ENCODE assay signal across 15 mouse cellular contexts in the genomic region with DNA sequence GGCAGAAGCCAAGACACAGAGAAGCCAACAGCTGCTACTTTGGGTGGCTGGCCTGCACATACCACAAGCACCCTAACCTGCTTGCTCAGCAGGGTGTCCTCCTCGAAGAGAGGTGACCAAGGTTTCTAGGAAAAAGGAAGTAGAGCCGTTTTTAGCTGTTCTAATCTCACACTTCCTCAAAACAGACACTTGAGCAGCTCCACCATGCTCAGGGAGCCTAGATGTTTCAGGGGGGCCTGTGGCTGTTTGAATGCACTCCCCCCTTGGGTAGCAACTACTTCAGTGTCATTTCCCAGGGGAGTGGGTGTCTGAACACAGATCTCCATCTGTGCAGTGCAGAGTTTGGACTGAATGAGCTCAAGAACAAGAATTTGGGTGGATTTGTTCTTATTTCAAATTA.
DNase-seq lines count a peak whose midpoint lies in the region; ATAC-seq lines count a peak whose summit lies in the region.
"Had no signal": no experiment of that assay in that cellular context is flagged by ENCODE, and none has a peak within 500 bp of the region (broad histone marks: within the 10 kb centered on the region; RNA-seq: fewer than 3 reads in every experiment).

No protein-coding gene starts in this region.

- no peak overlapping the region for H3K4me3 ChIP-seq in hindbrain, embryonic 10.5 days
- H3K4me3 ChIP-seq: embryonic facial prominence, embryonic 12.5 days; hindbrain, embryonic 15.5 days; limb, embryonic 15.5 days had no signal

- H3K27ac ChIP-seq in hindbrain, embryonic 10.5 days = no peak overlapping the region
- H3K27ac ChIP-seq: embryonic facial prominence, embryonic 12.5 days; hindbrain, embryonic 15.5 days; limb, embryonic 15.5 days had no signal

- peaks cover 35% of the 10 kb centered on the region for H3K4me1 ChIP-seq in hindbrain, embryonic 10.5 days (replicated peaks)

- 0 out of 2 replicates have a peak, but pooled peaks cover 4% of the 10 kb centered on the region for H3K27me3 ChIP-seq in hindbrain, embryonic 10.5 days (ENCODE audit: insufficient read depth, poor library complexity, severe bottlenecking)
- H3K27me3 ChIP-seq: embryonic facial prominence, embryonic 12.5 days; limb, embryonic 15.5 days had no signal

- ATAC-seq in megakaryocyte progenitor cell, adult 5-6 weeks (replicated peaks; ENCODE audit: poor library complexity) = peak; percentile 79
- ATAC-seq in cerebellum, adult (ENCODE audit: insufficient number of reproducible peaks, low FRiP score, low TSS enrichment) = no peak
- no peak for ATAC-seq in CD4-positive, CD25-positive, alpha-beta regulatory T cell, adult 4 months

- peak; percentile 58 to 80 for DNase-seq in layer of hippocampus, adult 18-20 months (ENCODE audit: low spot score in 2 of 2)
- DNase-seq in layer of hippocampus, adult 9-10 months (ENCODE audit: low spot score) = no peak
- peak; percentile 66 to 79 for DNase-seq in right cerebral cortex, postnatal 10 days (ENCODE audit: low spot score in 2 of 2)
- no peak for DNase-seq in right cerebral cortex, postnatal 25 days
- DNase-seq in hindbrain, embryonic 10.5 days (ENCODE audit: low spot score) = no peak
- DNase-seq: cerebellum, postnatal 14 days; gastrocnemius, postnatal 25 days; kidney, adult 2 months; thymus, postnatal 14 days had no signal

- 79% methylated on average over 2 of the region's 2 CpGs for WGBS in hindbrain, embryonic 10.5 days

- H3K9me3 ChIP-seq in hindbrain, embryonic 10.5 days = no peaks in the 10 kb centered on the region
- H3K9me3 ChIP-seq: embryonic facial prominence, embryonic 12.5 days; hindbrain, embryonic 15.5 days; limb, embryonic 15.5 days had no signal

- H3K36me3 ChIP-seq in hindbrain, embryonic 10.5 days = no peaks in the 10 kb centered on the region
- H3K36me3 ChIP-seq: embryonic facial prominence, embryonic 12.5 days; hindbrain, embryonic 15.5 days; limb, embryonic 15.5 days had no signal

Comparison
In these comparisons a context has a peak if more than half of its experiments do, and no peak if none do; other contexts are left out.
1. DNase-seq: peak in layer of hippocampus, adult 18-20 months (2 of 2) and right cerebral cortex, postnatal 10 days (2 of 2); none in layer of hippocampus, adult 9-10 months (single experiment), right cerebral cortex, postnatal 25 days (single experiment) and hindbrain, embryonic 10.5 days (single experiment).